Mouse (Mus musculus) gastrocnemius, postnatal 10 days (tissue): ENCODE data around the gene Shisa9. TPM values are rescaled to one million over a fixed set of nuclear protein-coding genes. Genes with fewer than 3 reads are reported as not detected.

Experiments
- total RNA-seq, 2 experiments: library from RNA; stranded (reverse); gene quantifications; 2 replicates each; pipeline ENCODE4 v1.2.3; 2021

Gene Shisa9
- total RNA-seq, 2 experiments from 2014 or later, result 0.21 to 0.59 TPM

Other genes with a start within 250 kb of the Shisa9 start
- gene Cpped1, start 74.7 kb upstream of the Shisa9 start, total RNA-seq, result 10 to 100 TPM; 39.7 to 44.0 TPM